Comparison of ENCODE assay signal across 25 mouse cellular contexts in genomic region chr17:89960368-89960767, GRCm38 (mm10). TPM values are rescaled to one million over a fixed set of nuclear protein-coding genes. Genes with fewer than 3 reads are reported as not detected.
DNase-seq lines count a peak whose midpoint lies in the region; ATAC-seq and TF ChIP-seq lines count a peak whose summit lies in the region.
"Had no signal": no experiment of that assay in that cellular context is flagged by ENCODE, and none has a peak within 500 bp of the region (broad histone marks: within the 10 kb centered on the region; RNA-seq: fewer than 3 reads in every experiment).

No protein-coding gene starts in this region.

- no peak overlapping the region for H3K9ac ChIP-seq in forebrain, postnatal 0 days
- no peak overlapping the region for H3K9ac ChIP-seq in heart, embryonic 11.5 days (ENCODE audit: low read depth, low read length)
- H3K9ac ChIP-seq: heart, embryonic 12.5 days; hindbrain, embryonic 14.5 days; liver, embryonic 14.5 days had no signal

- WGBS in forebrain, postnatal 0 days, result 51% methylated on average over 1 of the region's 1 CpGs
- WGBS in forebrain, embryonic 10.5 days, result 89% methylated on average over 1 of the region's 1 CpGs
- 81% methylated on average over 1 of the region's 1 CpGs for WGBS in heart, embryonic 11.5 days (ENCODE audit: insufficient replicate concordance)

- no peak overlapping the region for H3K4me3 ChIP-seq in forebrain, postnatal 0 days (ENCODE audit: low read depth, low read length)
- H3K4me3 ChIP-seq in forebrain, embryonic 10.5 days, result no peak overlapping the region
- H3K4me3 ChIP-seq in heart, embryonic 11.5 days (ENCODE audit: low read depth, low read length), result no peak overlapping the region
- H3K4me3 ChIP-seq: gastrocnemius, adult 2 months; heart, embryonic 12.5 days had no signal

- no peaks in the 10 kb centered on the region for H3K36me3 ChIP-seq in forebrain, postnatal 0 days (ENCODE audit: insufficient read depth)
- H3K36me3 ChIP-seq in forebrain, embryonic 10.5 days (replicated peaks), result no peaks in the 10 kb centered on the region
- H3K36me3 ChIP-seq in heart, embryonic 11.5 days (ENCODE audit: control insufficient read depth, insufficient read depth, low read length), result no peaks in the 10 kb centered on the region
- H3K36me3 ChIP-seq: heart, embryonic 12.5 days had no signal

- no peak overlapping the region for H3K27ac ChIP-seq in forebrain, postnatal 0 days (ENCODE audit: low read depth, low read length)
- no peak overlapping the region for H3K27ac ChIP-seq in forebrain, embryonic 10.5 days
- H3K27ac ChIP-seq in heart, embryonic 11.5 days (ENCODE audit: low read depth, low read length), result no peak overlapping the region
- H3K27ac ChIP-seq: gastrocnemius, adult 2 months; hindbrain, embryonic 14.5 days; liver, embryonic 14.5 days; macrophage had no signal

- peak; percentile 10 for DNase-seq in forebrain, postnatal 0 days
- no peak for DNase-seq in forebrain, embryonic 10.5 days (ENCODE audit: extremely low spot score, low spot score)
- DNase-seq in MN1 (ENCODE audit: low spot score), result peak; percentile 5
- DNase-seq in Muller cell, postnatal 12 days (ENCODE audit: inconsistent ontology term), result peak; percentile 32
- DNase-seq in cerebellum, adult 9-10 months, result peak; percentile 86
- no peak for DNase-seq in heart, postnatal 10 days
- no peak for DNase-seq in left cerebral cortex, adult 11 months (ENCODE audit: low spot score)
- DNase-seq: adrenal gland, adult 8-10 months; B cell, adult 2 months; gastrocnemius, adult 2 months; gastrocnemius, postnatal 36 days; heart, adult 18-20 months; kidney, adult 9 months; kidney, postnatal 10 days; liver; lung, adult 2 months; lung, postnatal 10 days; midbrain, embryonic 14.5 days; thymus, postnatal 4 days had no signal

- no peaks in the 10 kb centered on the region for H3K4me1 ChIP-seq in forebrain, postnatal 0 days (ENCODE audit: insufficient read depth)
- H3K4me1 ChIP-seq in forebrain, embryonic 10.5 days, result no peaks in the 10 kb centered on the region
- H3K4me1 ChIP-seq in heart, embryonic 11.5 days (ENCODE audit: control insufficient read depth, insufficient read depth, low read length), result no peaks in the 10 kb centered on the region
- H3K4me1 ChIP-seq: heart, embryonic 12.5 days had no signal

- H3K27me3 ChIP-seq in forebrain, postnatal 0 days (ENCODE audit: insufficient read depth, low read length), result no peaks in the 10 kb centered on the region
- no peaks in the 10 kb centered on the region for H3K27me3 ChIP-seq in forebrain, embryonic 10.5 days (ENCODE audit: poor library complexity, severe bottlenecking)
- no peaks in the 10 kb centered on the region for H3K27me3 ChIP-seq in heart, embryonic 11.5 days (ENCODE audit: control insufficient read depth, insufficient read depth, low read length)
- H3K27me3 ChIP-seq: heart, embryonic 12.5 days had no signal

- intact Hi-C loops in heart, postnatal 10 days (cut with DNase I), result no loop called here

- no peaks in the 10 kb centered on the region for H3K9me3 ChIP-seq in forebrain, postnatal 0 days (ENCODE audit: low read length)
- H3K9me3 ChIP-seq in forebrain, embryonic 10.5 days, result no peaks in the 10 kb centered on the region
- no peaks in the 10 kb centered on the region for H3K9me3 ChIP-seq in heart, embryonic 11.5 days (replicated peaks; ENCODE audit: control insufficient read depth, low read length)
- H3K9me3 ChIP-seq: heart, embryonic 12.5 days had no signal

- no peak overlapping the region for H3K4me2 ChIP-seq in forebrain, postnatal 0 days (ENCODE audit: low read depth)
- no peak overlapping the region for H3K4me2 ChIP-seq in heart, embryonic 11.5 days
- H3K4me2 ChIP-seq: heart, embryonic 12.5 days; hindbrain, embryonic 14.5 days had no signal

- no peak for ATAC-seq in forebrain, postnatal 0 days
- ATAC-seq in heart, embryonic 11.5 days (replicated peaks; ENCODE audit: insufficient number of reproducible peaks, low FRiP score, low TSS enrichment), result no peak
- ATAC-seq: intestine, postnatal 0 days had no signal

- no peak for TF ChIP-seq CTCF in forebrain, postnatal 0 days (IDR thresholded peaks at IDR 0.05; ENCODE audit: low read depth)

RNA-seq across cellular contexts. Expression of gene Gm10184, which starts 50.1 kb away (rescaled TPM):
- 14.5 and 17.7 TPM in 2 replicates for total RNA-seq in forebrain, postnatal 0 days (2014; rRNA removed)
- 11.7 and 13.1 TPM in 2 replicates for polyA plus RNA-seq in forebrain, postnatal 0 days (2015; fragmentation: Nextera tagmentation; extraction: Ambion mirVana)
- 116 and 125 TPM in 2 replicates for polyA plus RNA-seq in forebrain, embryonic 10.5 days (2016; fragmentation: Nextera tagmentation; extraction: Ambion mirVana)
- total RNA-seq in heart, postnatal 10 days (2021), result 10 to 100 TPM; 68.6 to 85.1 TPM
- 47.2 and 47.4 TPM in 2 replicates for polyA plus RNA-seq in heart, embryonic 11.5 days (2014; fragmentation: Nextera tagmentation; extraction: Ambion mirVana)

Comparison
In these comparisons a context has a peak if more than half of its experiments do, and no peak if none do; other contexts are left out.
1. DNase-seq: peak in forebrain, postnatal 0 days (single experiment), MN1 (single experiment), Muller cell, postnatal 12 days (single experiment) and cerebellum, adult 9-10 months (single experiment); none in forebrain, embryonic 10.5 days (single experiment), heart, postnatal 10 days (0 of 2) and left cerebral cortex, adult 11 months (single experiment).